Mouse (Mus musculus): ENCODE measurements at regions not wholly inside any gene's neighbourhood (a gene's known extent, or its start where the extent isn't known, plus 50 kb on each side); places are given as distances from the start of the nearest gene placed in this dataset.

DNA sequence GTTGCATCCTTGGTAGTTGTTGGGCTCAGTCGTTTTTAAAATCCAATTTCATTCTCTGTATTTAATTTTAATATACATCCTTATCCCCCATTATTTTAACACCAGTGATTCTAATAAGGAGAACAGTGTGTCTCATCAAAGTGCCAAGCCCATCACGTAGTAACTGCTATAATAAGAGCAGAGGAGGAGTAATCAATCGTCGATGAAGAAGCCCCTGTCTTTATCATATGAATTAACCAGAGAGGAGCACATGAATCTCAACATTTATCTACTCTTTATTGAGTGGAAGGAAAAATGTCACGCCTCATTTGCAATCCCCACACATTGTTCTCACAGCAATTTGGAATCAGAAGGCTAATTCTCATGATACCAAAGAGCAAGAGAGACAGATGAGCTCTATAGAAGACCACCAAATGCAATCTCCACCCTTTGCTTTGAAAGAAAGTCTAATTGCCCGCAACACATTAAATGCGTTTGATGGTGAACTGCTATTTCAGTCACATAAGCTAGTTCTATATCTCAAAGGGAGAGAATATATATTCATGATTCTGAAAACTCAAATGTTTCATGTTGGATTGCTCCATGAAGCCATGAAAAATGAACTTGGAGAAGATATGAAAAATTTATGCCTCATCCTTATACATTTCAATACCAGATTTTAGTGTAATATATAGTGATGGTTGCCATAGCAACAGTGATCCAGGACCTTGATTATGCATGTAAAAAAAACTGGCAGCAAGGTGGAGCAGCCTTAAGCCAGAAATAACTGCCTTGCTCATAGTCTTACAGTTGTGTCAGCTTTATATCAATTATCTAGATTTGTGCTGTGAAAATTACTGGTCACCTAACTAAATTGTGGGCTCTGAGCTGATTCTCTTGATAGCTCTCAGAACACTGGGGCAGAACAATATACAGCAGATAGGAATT lies 244.2 kb downstream of the Tmsb4x start:
- TF ChIP-seq GATA4 (IDR thresholded peaks at IDR 0.05; ENCODE audit: insufficient replicate concordance, low read length): no peak

- TF ChIP-seq GATA4 (IDR thresholded peaks at IDR 0.05; ENCODE audit: insufficient replicate concordance, low read length): no peak
These were observed 256.5 kb downstream of the Tmsb4x start for GRCm38 (mm10) chrX:166952528-166953189.

GRCm38 (mm10) chrX:166951011-166951410 lies 258.1 kb downstream of the Tmsb4x start:
- no peak for TF ChIP-seq GATA4 (IDR thresholded peaks at IDR 0.05; ENCODE audit: insufficient replicate concordance, low read length)

DNA sequence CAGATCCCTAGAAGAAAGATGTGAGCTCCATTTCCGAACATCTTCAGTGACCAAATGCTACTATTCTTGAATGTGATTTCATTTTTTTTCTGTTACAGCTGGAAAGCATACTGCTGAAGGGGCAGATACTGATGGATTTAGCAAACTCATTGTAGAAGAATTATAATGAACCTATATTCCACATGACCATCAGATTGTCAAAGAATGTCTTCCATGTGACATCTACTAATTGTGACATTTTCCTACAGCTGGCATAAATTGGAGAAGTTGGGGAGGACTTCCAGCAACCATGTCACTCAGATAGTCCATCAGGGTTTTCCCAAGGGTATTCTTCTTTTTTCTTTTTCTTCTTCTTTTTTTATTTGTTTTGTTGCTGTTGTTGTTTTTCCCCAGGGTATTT lies 263.2 kb downstream of the Tmsb4x start:
- no peak for TF ChIP-seq GATA4 (IDR thresholded peaks at IDR 0.05; ENCODE audit: insufficient replicate concordance, low read length)

- TF ChIP-seq GATA4 (IDR thresholded peaks at IDR 0.05; ENCODE audit: insufficient replicate concordance, low read length): no peak
These were observed 263.6 kb downstream of the Tmsb4x start for GRCm38 (mm10) chrX:166945476-166945875.

DNA sequence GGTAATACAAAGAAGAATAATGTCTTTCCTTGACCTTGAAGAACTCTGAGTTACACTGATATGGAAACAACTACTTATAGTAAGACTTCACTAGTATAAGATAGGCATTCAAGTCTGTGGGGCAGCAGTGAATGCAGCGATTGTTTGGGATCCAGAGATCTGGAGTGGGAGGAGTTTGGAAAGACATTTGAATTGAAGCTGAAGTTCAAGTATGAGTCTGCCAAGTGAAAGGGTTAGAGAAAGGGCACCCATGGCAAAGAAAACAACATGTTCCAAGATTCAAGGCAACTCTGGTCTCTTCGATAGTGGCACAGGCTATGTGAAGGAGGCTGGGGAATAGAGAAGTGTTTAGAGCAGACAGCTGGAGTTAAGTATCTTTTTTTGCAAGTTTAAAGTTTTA lies 275.3 kb downstream of the Tmsb4x start:
- TF ChIP-seq GATA4 (IDR thresholded peaks at IDR 0.05; ENCODE audit: insufficient replicate concordance, low read length): no peak

DNA sequence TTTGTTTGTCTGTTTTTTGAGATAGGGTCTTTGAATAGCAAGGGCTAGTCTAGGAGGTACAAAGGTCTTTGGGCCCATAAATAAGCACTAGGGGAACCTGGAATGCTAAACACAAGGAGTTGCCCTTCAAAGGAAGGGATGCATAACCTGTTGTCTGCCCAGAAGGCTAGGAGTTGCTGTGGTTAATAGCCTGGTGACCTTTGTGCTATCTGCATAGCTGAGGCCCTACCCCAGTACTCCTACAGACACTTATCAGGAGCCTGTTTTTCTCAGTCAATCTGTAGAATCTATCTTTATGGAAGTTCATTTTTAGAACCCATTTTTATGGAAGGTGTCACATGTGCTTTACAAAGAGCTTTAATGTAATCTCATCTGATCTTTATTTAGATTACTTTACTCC lies 276.6 kb downstream of the Tmsb4x start:
- TF ChIP-seq GATA4 (IDR thresholded peaks at IDR 0.05; ENCODE audit: insufficient replicate concordance, low read length): no peak

- peak; percentile 89; the same call in 1 of the 2 replicates for TF ChIP-seq GATA4 (IDR thresholded peaks at IDR 0.05; ENCODE audit: insufficient replicate concordance, low read length)
These were observed 278.1 kb downstream of the Tmsb4x start for GRCm38 (mm10) chrX:166931048-166931447.

- no peak for TF ChIP-seq GATA4 (IDR thresholded peaks at IDR 0.05; ENCODE audit: insufficient replicate concordance, low read length)
These were observed 279.2 kb downstream of the Tmsb4x start for GRCm38 (mm10) chrX:166929716-166930420.

DNA sequence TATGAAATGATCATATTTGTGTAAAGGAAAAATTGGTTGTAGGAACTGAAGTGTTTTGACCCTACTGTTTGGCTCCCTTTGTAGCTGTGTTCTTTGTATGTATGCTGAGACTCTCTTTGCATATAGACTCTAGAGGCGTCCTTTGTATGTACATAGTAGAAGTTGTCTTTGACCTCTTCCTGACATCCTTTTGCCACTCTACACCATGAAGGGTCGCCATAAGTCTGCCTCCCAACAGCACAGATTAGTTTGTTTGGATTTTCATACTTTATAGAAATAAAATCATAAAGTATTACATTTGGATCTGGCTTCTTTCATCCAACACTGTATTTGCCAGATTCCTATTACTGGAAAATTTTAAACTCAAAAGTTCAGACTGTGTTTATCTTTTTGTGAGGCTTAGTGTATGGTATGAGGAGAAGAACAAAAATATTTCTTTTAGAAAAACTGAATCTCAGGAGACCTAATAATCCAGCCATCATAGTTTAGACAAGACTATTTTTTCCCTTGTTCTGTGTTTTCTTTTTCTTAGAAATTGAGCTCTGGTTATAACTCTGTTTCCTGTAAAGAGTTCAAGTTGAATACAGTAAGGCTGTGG lies 293.7 kb downstream of the Tmsb4x start:
- TF ChIP-seq GATA4 (IDR thresholded peaks at IDR 0.05; ENCODE audit: insufficient replicate concordance, low read length): no peak

DNA sequence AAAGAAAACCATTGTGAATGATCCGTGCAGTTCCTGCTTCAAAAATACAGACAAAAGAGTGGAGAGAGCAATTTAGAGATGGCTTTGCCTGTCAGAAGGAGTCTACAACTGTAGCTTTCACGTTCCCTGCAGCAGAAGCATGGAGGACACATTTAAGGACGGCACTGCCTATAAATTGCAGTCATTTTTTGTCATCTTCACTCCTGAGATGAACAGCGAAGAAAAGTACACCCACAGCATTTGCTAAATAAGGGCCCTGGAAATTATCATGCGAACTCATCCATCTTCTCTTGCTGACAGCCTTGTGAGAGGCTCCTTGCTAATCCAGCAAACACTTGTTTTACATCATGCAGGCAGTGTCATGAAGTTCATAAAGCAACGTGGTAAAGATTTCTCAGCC lies 302.5 kb downstream of the Tmsb4x start:
- TF ChIP-seq GATA4 (IDR thresholded peaks at IDR 0.05; ENCODE audit: insufficient replicate concordance, low read length): no peak

DNA sequence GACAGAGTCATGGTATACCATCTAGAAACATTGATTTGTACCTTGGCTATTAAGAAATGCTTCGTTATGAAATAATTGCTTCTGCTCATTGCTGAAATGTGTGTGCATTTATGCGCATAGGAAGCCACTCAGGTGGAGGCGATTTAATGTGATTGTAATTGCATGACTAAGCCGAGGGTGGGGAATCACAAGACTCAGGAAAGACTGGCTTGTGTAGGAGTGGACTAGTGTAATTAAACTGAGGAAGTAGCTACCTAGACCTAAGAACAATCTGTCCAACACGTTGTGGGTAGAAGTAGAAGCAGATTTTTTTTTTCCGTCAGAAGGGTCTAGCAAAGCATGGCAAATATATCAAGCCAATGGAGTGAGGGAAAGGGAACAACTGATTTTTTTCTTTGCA lies 308.4 kb downstream of the Tmsb4x start:
- no peak for TF ChIP-seq GATA4 (IDR thresholded peaks at IDR 0.05; ENCODE audit: insufficient replicate concordance, low read length)

GRCm38 (mm10) chrX:166895199-166895598 lies 309.7 kb upstream of the Egfl6 start:
- no peak for TF ChIP-seq GATA4 (IDR thresholded peaks at IDR 0.05; ENCODE audit: insufficient replicate concordance, low read length)

- no peak for TF ChIP-seq GATA4 (IDR thresholded peaks at IDR 0.05; ENCODE audit: insufficient replicate concordance, low read length)
These were observed 300.9 kb upstream of the Egfl6 start for GRCm38 (mm10) chrX:166886417-166886816.

- TF ChIP-seq GATA4 (IDR thresholded peaks at IDR 0.05; ENCODE audit: insufficient replicate concordance, low read length): no peak
These were observed 284.0 kb upstream of the Egfl6 start for GRCm38 (mm10) chrX:166869515-166869914.
